Mouse (Mus musculus): ENCODE data around the gene Rdh9.

Gene Rdh9

GRCm38 (mm10) chr10:127776011-127776410, at the start of gene Rdh9:
Rdh9 (plus strand) TSS chr10:127776386.
- DNase-seq (ENCODE audit: low read depth, low spot score) = no peak

- no peak for DNase-seq (ENCODE audit: low read depth, low spot score)
Measured at GRCm38 (mm10) chr10:127728437-127728836, 47.7 kb upstream of the Rdh9 start.

GRCm38 (mm10) chr10:127730285-127730932, 45.8 kb upstream of the Rdh9 start:
- no peak for DNase-seq (ENCODE audit: low read depth, low spot score)

- DNase-seq (ENCODE audit: low read depth, low spot score) = no peak
Measured at GRCm38 (mm10) chr10:127730933-127731310, 45.3 kb upstream of the Rdh9 start.

- no peak for DNase-seq (ENCODE audit: low read depth, low spot score)
Measured at GRCm38 (mm10) chr10:127731397-127731796, 44.8 kb upstream of the Rdh9 start.

- no peak for DNase-seq (ENCODE audit: low read depth, low spot score)
Measured at GRCm38 (mm10) chr10:127734434-127734833, 41.8 kb upstream of the Rdh9 start.

GRCm38 (mm10) chr10:127736266-127736665, 39.9 kb upstream of the Rdh9 start:
- no peak for DNase-seq (ENCODE audit: low read depth, low spot score)

GRCm38 (mm10) chr10:127736916-127737315, 39.3 kb upstream of the Rdh9 start:
- DNase-seq (ENCODE audit: low read depth, low spot score) = peak; percentile 13

GRCm38 (mm10) chr10:127737552-127737951, 38.6 kb upstream of the Rdh9 start:
- no peak for DNase-seq (ENCODE audit: low read depth, low spot score)

GRCm38 (mm10) chr10:127738151-127738882, 37.9 kb upstream of the Rdh9 start:
- DNase-seq (ENCODE audit: low read depth, low spot score) = peak; percentile 17

GRCm38 (mm10) chr10:127739083-127739660, 37.0 kb upstream of the Rdh9 start, which contains the start of gene Zbtb39:
Zbtb39 (plus strand) TSS chr10:127739538.
- DNase-seq (ENCODE audit: low read depth, low spot score) = peak; percentile 34

- DNase-seq (ENCODE audit: low read depth, low spot score) = no peak
Measured at GRCm38 (mm10) chr10:127739661-127740161, 36.5 kb upstream of the Rdh9 start.

GRCm38 (mm10) chr10:127744661-127745060, 31.5 kb upstream of the Rdh9 start:
- no peak for DNase-seq (ENCODE audit: low read depth, low spot score)

- no peak for DNase-seq (ENCODE audit: low read depth, low spot score)
Measured at GRCm38 (mm10) chr10:127745886-127746285, 30.3 kb upstream of the Rdh9 start.

GRCm38 (mm10) chr10:127747254-127747653, 28.9 kb upstream of the Rdh9 start:
- DNase-seq (ENCODE audit: low read depth, low spot score) = no peak

- peak; percentile 27 for DNase-seq (ENCODE audit: low read depth, low spot score)
Measured at GRCm38 (mm10) chr10:127748847-127749612, 27.2 kb upstream of the Rdh9 start.

- DNase-seq (ENCODE audit: low read depth, low spot score) = no peak
Measured at GRCm38 (mm10) chr10:127750136-127750777, 25.9 kb upstream of the Rdh9 start.

- no peak for DNase-seq (ENCODE audit: low read depth, low spot score)
Measured at GRCm38 (mm10) chr10:127751548-127751947, 24.6 kb upstream of the Rdh9 start, which contains the start of gene Gpr182. Gpr182 (minus strand) TSS chr10:127751732.

GRCm38 (mm10) chr10:127754566-127755166, 21.5 kb upstream of the Rdh9 start:
- DNase-seq (ENCODE audit: low read depth, low spot score) = no peak

- DNase-seq (ENCODE audit: low read depth, low spot score) = no peak
Measured at GRCm38 (mm10) chr10:127755246-127755645, 20.9 kb upstream of the Rdh9 start.

All from skeletal muscle tissue, adult 2 months (tissue).